Mouse (Mus musculus) kidney, adult 2 months (tissue): ENCODE results near the gene Srrm2. TPM values are rescaled to one million over a fixed set of nuclear protein-coding genes. Genes with fewer than 3 reads are reported as not detected.
A peak's percentile ranks its signal among the peaks of the same experiment; 100 is the strongest.

ENCODE experiments used
- DNase-seq: peaks from one replicate; pipeline ENCODE4 v3.0.0; 2021
- H3K27ac ChIP-seq: fragments of 200-500 bp; 2 replicates; pipeline ENCODE4 v1.5.1; 2012; ENCODE audit warnings: low read depth, low read length, control low read depth, inconsistent platforms; ENCODE audit not compliant: insufficient read depth
- H3K27me3 ChIP-seq: fragments of 200-500 bp; replicated peaks from 2 replicates; pipeline ENCODE4 v1.6.1; 2012; ENCODE audit warnings: mild to moderate bottlenecking, moderate library complexity, low read length, inconsistent platforms; ENCODE audit not compliant: control insufficient read depth, insufficient read depth
- H3K36me3 ChIP-seq: fragments of 200-500 bp; 2 replicates; pipeline ENCODE4 v1.6.1; 2012; ENCODE audit warnings: mild to moderate bottlenecking, moderate library complexity, low read length, inconsistent platforms; ENCODE audit not compliant: control insufficient read depth, insufficient read depth
- H3K4me1 ChIP-seq: fragments of 200-500 bp; 2 replicates; pipeline ENCODE4 v1.6.1; 2011; ENCODE audit warnings: low read length; ENCODE audit not compliant: control insufficient read depth, insufficient read depth
- H3K4me3 ChIP-seq: fragments of 200-500 bp; 2 replicates; pipeline ENCODE4 v1.5.1; 2011; ENCODE audit warnings: mild to moderate bottlenecking, low read depth, low read length, control low read depth; ENCODE audit not compliant: insufficient read depth
- CTCF ChIP-seq: fragments of 200-500 bp; conservative IDR thresholded peaks from 2 replicates; pipeline ENCODE4 v1.5.1; 2011; ENCODE audit warnings: low read depth, mild to moderate bottlenecking, control low read depth, low read length, moderate library complexity, mixed read lengths; ENCODE audit not compliant: insufficient read depth, insufficient read length
- POLR2A ChIP-seq: fragments of 200-500 bp; IDR thresholded peaks from one replicate; pipeline ENCODE4 v1.6.1; 2011; ENCODE audit warnings: low read depth, low read length, control low read depth
- WGBS: fragments of 180-500 bp; shearing (Covaris S2); methylation state at CpG from one replicate; pipeline ENCODE4 v1.1.7; 2018; 5-methylcytosine and 5-hydroxymethylcytosine counted together
- polyA plus RNA-seq: library from polyadenylated mRNA; depleted of rRNA; stranded (reverse); fragments of >200 nt; gene quantifications from 2 replicates; pipeline ENCODE4 v1.2.3, GENCODE M21; 2012; rRNA removed

Srrm2 gene
- polyA plus RNA-seq: 394 and 443 TPM in 2 replicates

DNA sequence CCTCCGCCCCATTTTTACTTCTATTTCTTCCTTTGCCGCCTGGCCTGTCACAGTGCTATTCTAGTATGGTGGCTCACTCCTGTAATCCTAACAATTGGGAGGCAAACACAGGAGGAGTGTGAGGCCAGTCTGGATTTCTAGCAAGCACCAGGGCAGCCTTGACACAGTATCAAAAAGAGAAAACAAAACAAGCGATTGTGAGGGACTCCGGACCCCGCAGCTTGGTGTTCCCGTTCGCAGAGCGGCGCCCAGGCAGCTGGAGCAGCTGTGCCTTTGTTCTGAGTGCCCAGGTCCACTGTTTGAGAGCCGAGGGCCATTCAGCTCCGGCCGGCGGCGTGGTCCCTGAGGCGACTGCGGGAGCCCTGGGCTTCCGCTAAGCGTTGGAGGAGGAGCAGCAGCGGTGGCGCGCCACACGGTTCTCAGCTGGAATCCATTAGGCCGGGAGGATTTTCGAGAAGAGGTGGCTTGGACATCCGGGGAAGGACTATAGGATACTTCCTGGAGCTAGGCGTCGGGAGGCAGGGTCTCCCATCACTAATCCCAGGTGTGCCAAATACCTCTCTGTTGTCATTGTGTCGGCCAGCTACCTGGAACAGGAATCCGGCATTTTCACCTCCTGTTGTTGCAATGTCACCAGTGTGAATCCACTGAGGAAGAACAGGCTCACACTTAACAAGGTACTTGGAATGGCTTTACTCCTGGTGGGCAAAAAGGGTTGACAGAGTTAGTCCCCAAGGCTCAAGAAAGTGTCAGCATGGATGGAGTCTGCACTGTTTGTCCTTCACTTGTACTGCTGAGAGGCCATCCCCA lies at the start of gene Srrm2:
TSS of gene Srrm2 (plus strand) at position 264 of the 810 bp plus-strand sequence.
- Histone ChIP-seq H3K4me1 (peaks cover 6% of the 10 kb centered on the region; the same call in 1 of the 2 replicates), H3K27ac (peak within 1 kb of the TSS; percentile 57), H3K27me3 (no peaks in the 10 kb centered on the region), H3K4me3 (peak within 1 kb of the TSS; percentile 60), H3K36me3 (no peaks in the 10 kb centered on the region)
- 3% methylated on average over 29 of the region's 29 CpGs for WGBS
- TF ChIP-seq POLR2A (no peak), CTCF (no peak)
- DNase-seq: peak; percentile 68

DNA sequence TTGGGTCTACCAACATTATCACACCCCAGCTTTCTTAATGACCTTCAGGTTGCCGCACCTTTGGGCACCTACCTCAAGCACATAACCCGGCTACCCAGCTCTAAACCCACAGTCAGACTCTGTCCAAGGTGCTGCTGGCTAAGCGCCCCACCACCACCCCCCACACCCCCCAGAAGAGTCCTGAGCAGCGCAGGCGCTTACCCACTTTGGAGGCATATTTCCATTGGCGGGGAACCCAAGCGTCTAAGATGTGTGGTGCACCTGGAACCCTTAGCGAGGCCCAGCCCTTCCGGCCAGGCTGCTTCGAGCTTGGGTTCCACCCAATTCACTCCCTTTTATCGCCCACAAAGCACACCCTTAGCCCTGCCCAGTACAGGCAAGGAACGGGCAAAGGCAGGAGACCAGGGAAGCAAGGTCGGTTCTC lies 49.7 kb upstream of the Srrm2 start, which contains the start of gene Paqr4:
TSS of gene Paqr4 (minus strand) at position 270 of the 424 bp plus-strand sequence.
- H3K4me1 ChIP-seq: no peaks in the 10 kb centered on the region
- H3K27ac ChIP-seq: no peak within 1 kb of the TSS
- no peak for TF ChIP-seq POLR2A
- no peaks in the 10 kb centered on the region for H3K36me3 ChIP-seq
- no peak for DNase-seq
- peak within 1 kb of the TSS; percentile 62 for H3K4me3 ChIP-seq
- WGBS: 6% methylated on average over 13 of the region's 13 CpGs
- peaks cover 1% of the 10 kb centered on the region; the same call in 1 of the 2 replicates for H3K27me3 ChIP-seq

DNA sequence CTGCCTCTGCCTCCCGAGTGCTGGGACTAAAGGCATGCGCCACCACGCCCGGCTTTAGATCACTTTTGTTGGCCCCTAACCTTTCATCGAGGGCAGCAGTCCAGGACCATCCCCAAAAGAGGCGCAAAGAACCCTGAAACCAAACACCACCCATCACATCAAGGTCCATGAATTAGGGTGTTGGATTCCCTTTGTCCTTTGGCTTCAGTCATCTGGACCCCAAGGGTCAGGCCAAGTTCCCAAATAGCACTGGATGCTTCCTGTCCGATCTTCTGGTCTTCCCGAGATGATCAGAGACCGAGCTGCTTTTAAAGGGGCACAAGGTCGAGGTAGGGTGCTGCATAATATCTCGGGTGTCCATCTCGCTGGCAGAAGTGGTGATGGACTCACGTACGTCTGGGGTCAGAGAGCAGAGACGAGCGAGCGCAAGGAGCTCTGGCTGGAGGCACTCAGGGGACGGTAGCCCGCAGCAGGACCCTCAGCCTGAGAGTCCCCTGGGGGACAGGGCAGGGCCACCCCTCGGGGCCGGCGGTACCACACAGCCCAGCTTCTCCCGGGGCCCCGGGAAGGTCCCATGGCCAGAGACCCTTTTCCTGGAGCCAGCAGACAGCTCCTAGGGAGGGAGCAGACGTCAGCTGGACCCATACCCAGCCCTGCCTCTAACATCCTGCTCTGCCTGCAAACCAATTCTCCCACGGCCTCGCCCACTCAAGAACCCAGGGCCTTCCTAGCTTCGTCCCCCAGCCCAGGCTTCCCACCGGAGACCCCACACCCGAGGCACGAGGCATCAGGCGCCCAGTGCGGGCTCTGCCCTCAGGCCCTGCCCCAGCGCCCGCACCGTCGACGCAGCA lies 48.7 kb upstream of the Srrm2 start:
- no peak for TF ChIP-seq CTCF
- TF ChIP-seq POLR2A: no peak
- WGBS: 37% methylated on average over 38 of the region's 38 CpGs
- H3K36me3 ChIP-seq: no peaks in the 10 kb centered on the region
- no peak overlapping the region for H3K27ac ChIP-seq
- H3K4me1 ChIP-seq: no peaks in the 10 kb centered on the region
- H3K4me3 ChIP-seq: no peak overlapping the region
- H3K27me3 ChIP-seq: peaks cover 4% of the 10 kb centered on the region; the same call in 1 of the 2 replicates
- DNase-seq: no peak

DNA sequence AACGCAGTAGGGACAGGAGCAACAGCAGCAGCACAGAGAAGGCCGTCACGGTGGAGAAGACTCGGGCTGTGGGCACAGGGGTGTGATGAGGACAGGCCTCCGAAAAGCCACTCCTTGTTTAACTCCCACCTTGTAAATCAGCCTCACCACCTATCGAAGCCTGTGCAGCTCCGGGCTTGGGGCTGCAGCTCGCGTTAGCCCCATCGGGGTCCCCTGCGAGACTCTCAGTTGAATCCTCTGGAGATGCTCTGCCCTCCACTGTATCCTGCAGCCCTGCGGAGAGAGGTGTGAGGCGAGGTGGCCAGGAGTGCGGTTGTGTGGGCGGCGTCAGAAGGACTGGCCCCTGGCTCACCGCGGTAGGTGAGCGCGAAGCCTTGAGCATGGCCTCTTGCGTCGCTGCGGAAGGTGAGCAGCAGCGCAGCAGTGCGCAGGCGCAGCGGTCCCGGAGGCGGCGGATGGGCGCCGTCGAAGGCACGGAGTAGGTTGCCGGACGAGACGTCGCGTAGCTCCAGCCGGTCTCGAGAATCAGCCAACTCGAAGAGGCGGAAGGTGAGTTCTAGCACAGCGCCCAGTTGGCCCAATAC lies 48.0 kb upstream of the Srrm2 start:
- Histone ChIP-seq H3K36me3 (no peaks in the 10 kb centered on the region), H3K4me1 (no peaks in the 10 kb centered on the region), H3K4me3 (peak overlapping the region; percentile 29; the same call in 1 of the 2 replicates), H3K27me3 (peaks cover 4% of the 10 kb centered on the region; the same call in 1 of the 2 replicates), H3K27ac (no peak overlapping the region)
- peak; percentile 40 for DNase-seq
- WGBS: 6% methylated on average over 44 of the region's 44 CpGs
- TF ChIP-seq CTCF (no peak), POLR2A (no peak)

DNA sequence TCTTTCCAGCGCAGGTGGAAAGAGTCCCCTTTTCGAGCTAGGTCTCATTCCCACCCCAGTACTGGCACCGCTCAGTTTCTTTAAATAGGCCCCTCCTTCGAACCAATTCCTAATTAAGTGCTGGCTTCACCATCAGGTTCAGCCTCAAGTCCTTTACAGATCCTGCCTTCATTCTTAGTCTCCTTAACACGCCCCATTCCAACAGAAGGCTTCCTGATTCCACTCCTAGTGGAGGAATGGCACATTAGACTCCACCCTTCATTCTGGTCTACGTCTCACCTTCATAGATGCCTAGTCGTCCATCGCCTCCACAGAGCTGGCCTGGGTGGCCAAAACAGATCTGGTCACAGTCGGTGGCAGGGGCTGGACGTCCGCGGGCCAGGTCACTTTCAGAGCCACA lies 47.4 kb upstream of the Srrm2 start:
- H3K27ac ChIP-seq: no peak overlapping the region
- 74% methylated on average over 12 of the region's 12 CpGs for WGBS
- TF ChIP-seq POLR2A (no peak), CTCF (no peak)

DNA sequence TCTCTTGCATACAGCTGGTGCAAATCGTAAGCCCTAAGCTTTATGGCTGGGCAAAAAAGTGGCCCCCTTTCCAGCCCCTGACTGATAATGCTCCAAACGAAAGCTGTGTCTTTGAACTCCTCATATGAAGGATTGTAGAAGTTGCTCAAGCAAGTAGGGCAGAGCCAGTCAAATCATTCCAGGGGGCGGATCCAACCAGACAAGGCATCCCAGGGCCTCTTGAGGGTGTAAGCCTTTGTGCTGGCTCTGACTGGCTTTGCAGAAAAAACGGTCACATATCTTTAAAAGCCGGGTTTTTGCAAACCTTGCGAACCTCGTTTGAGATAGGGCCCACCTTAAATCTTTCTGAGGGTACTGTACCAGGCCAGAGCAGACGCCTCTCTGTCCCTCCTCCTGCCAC lies 46.3 kb upstream of the Srrm2 start:
- TF ChIP-seq POLR2A: no peak
- TF ChIP-seq CTCF: no peak
- no peak for DNase-seq
- no peak overlapping the region for H3K27ac ChIP-seq
- peaks cover 4% of the 10 kb centered on the region; the same call in 1 of the 2 replicates for H3K27me3 ChIP-seq
- no peaks in the 10 kb centered on the region for H3K36me3 ChIP-seq
- H3K4me1 ChIP-seq: no peaks in the 10 kb centered on the region
- H3K4me3 ChIP-seq: no peak overlapping the region
- WGBS: 72% methylated on average over 8 of the region's 8 CpGs

More for the DNA sequence above, 47.4 kb upstream of the Srrm2 start:
- Histone ChIP-seq H3K4me3 (no peak overlapping the region), H3K27me3 (peaks cover 4% of the 10 kb centered on the region; the same call in 1 of the 2 replicates), H3K4me1 (no peaks in the 10 kb centered on the region), H3K36me3 (no peaks in the 10 kb centered on the region)
- no peak for DNase-seq
